Mouse (Mus musculus): ENCODE results near the gene Taok3. TPM values are rescaled to one million over a fixed set of nuclear protein-coding genes. Genes with fewer than 3 reads are reported as not detected.

Gene Taok3
- total and polyA plus RNA-seq, 3 experiments = 32.1 to 79.2 TPM; not detected in 1

DNA sequence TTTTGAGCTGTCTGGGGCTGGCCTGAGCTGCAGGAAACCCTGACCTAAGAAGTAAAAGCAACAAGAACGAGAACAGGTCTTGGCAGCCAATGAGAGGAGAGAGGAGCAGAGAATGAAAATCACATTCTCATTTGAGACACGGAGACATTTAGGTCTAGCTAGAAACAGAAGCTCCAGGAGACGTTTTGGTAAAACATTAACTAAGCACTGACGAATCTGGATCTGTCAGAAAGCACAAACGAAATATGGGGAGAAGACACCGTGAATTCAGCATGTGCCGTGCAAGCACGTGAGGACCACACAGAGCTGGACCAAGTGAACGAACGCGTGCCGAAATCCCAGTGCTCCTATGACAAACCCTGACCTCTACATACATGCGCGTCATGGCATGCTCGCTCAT is 138.3 kb downstream of the Taok3 start:
- DNase-seq (ENCODE audit: low read depth, low spot score) = no peak
- TF ChIP-seq CHD1 (IDR thresholded peaks at IDR 0.05; ENCODE audit: low read depth, low read length) (no peak), CHD2 (IDR thresholded peaks at IDR 0.05; ENCODE audit: low read length) (no peak), MAZ (IDR thresholded peaks at IDR 0.05; ENCODE audit: low read depth, low read length) (no peak), EP300 (IDR thresholded peaks at IDR 0.05; ENCODE audit: low read depth in 1 of 2, low read length in 2 of 2) (no peak), ZC3H11A (IDR thresholded peaks at IDR 0.05; ENCODE audit: low read depth, low read length) (no peak), MYC (IDR thresholded peaks at IDR 0.05; ENCODE audit: low read depth, low read length) (no peak), MAX (IDR thresholded peaks at IDR 0.05; ENCODE audit: low read length) (no peak), POLR2AphosphoS2 (IDR thresholded peaks at IDR 0.05; ENCODE audit: low read length) (no peak), RCOR1 (IDR thresholded peaks at IDR 0.05; ENCODE audit: low read depth, low read length) (no peak), TCF12 (IDR thresholded peaks at IDR 0.05; ENCODE audit: low read depth, low read length) (no peak), ETS1 (IDR thresholded peaks at IDR 0.05; ENCODE audit: low read depth, low read length) (no peak)
- no peaks in the 10 kb centered on the region for H3K4me1 ChIP-seq (ENCODE audit: control insufficient read depth in 1 of 2, insufficient read depth in 2 of 2, low read length in 2 of 2)
- H3K9ac ChIP-seq (ENCODE audit: control insufficient read depth, low read depth, low read length, poor library complexity, severe bottlenecking) = no peak overlapping the region
- H3K9me3 ChIP-seq (replicated peaks; ENCODE audit: insufficient read depth, low read length) = no peaks in the 10 kb centered on the region
- H3K79me2 ChIP-seq (ENCODE audit: control insufficient read depth, insufficient read depth, low read length, poor library complexity) = no peaks in the 10 kb centered on the region
- H3K36me3 ChIP-seq (ENCODE audit: control insufficient read depth in 1 of 2, insufficient read depth in 2 of 2, low read length in 2 of 2) = peaks cover 0 to 10% of the 10 kb centered on the region in 2 experiments; a peak in 2 of 4 replicates
- H3K27me3 ChIP-seq (ENCODE audit: control insufficient read depth in 1 of 2, insufficient read depth in 2 of 2, low read length in 2 of 2) = no peaks in the 10 kb centered on the region
- no peak overlapping the region for H3K4me3 ChIP-seq (ENCODE audit: control insufficient read depth in 1 of 2, insufficient read depth in 1 of 2, low read depth in 2 of 2, low read length in 2 of 2)
- no peak overlapping the region for H3K27ac ChIP-seq (ENCODE audit: control insufficient read depth, low read depth, low read length)

DNA sequence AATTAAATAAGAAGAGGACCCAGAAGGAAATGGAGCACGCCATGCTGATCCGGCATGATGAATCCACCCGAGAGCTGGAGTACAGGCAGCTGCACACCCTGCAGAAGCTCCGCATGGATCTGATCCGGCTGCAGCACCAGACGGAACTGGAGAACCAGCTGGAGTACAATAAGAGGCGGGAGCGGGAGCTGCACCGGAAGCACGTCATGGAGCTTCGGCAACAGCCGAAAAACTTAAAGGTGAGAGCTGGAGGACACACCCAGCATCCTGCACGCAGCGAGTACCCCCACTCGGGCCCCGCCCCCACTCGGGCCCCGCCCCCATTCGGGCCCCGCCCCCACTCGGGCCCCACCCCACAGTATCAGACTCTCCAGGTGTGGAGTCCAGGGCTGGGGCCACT is 143.6 kb downstream of the Taok3 start:
- no peaks in the 10 kb centered on the region for H3K9me3 ChIP-seq (replicated peaks; ENCODE audit: insufficient read depth, low read length)
- no peak for DNase-seq (ENCODE audit: low read depth, low spot score)
- H3K4me1 ChIP-seq (ENCODE audit: control insufficient read depth in 1 of 2, insufficient read depth in 2 of 2, low read length in 2 of 2) = no peaks in the 10 kb centered on the region
- H3K36me3 ChIP-seq (ENCODE audit: control insufficient read depth in 1 of 2, insufficient read depth in 2 of 2, low read length in 2 of 2) = peaks cover 0 to 13% of the 10 kb centered on the region in 2 experiments; a peak in 2 of 4 replicates
- no peak overlapping the region for H3K9ac ChIP-seq (ENCODE audit: control insufficient read depth, low read depth, low read length, poor library complexity, severe bottlenecking)
- H3K27ac ChIP-seq (ENCODE audit: control insufficient read depth, low read depth, low read length) = no peak overlapping the region
- TF ChIP-seq ZNF384 (IDR thresholded peaks at IDR 0.05; ENCODE audit: low read depth, low read length) = no peak
- no peak for TF ChIP-seq UBTF (IDR thresholded peaks at IDR 0.05; ENCODE audit: borderline replicate concordance, insufficient read depth, low read depth, low read length)
- TF ChIP-seq CHD1 (IDR thresholded peaks at IDR 0.05; ENCODE audit: low read depth, low read length) = no peak
- TF ChIP-seq ELF1 (IDR thresholded peaks at IDR 0.05; ENCODE audit: low read depth, low read length) = no peak
- TF ChIP-seq MAZ (IDR thresholded peaks at IDR 0.05; ENCODE audit: low read depth, low read length) = no peak
- TF ChIP-seq KAT2A (conservative IDR thresholded peaks at IDR 0.05; ENCODE audit: low read depth, low read length) = no peak
- no peak overlapping the region for H3K4me3 ChIP-seq (ENCODE audit: control insufficient read depth in 1 of 2, insufficient read depth in 1 of 2, low read depth in 2 of 2, low read length in 2 of 2)
- H3K27me3 ChIP-seq (ENCODE audit: control insufficient read depth in 1 of 2, insufficient read depth in 2 of 2, low read length in 2 of 2) = no peaks in the 10 kb centered on the region
- H3K79me2 ChIP-seq (ENCODE audit: control insufficient read depth, insufficient read depth, low read length, poor library complexity) = no peaks in the 10 kb centered on the region

DNA sequence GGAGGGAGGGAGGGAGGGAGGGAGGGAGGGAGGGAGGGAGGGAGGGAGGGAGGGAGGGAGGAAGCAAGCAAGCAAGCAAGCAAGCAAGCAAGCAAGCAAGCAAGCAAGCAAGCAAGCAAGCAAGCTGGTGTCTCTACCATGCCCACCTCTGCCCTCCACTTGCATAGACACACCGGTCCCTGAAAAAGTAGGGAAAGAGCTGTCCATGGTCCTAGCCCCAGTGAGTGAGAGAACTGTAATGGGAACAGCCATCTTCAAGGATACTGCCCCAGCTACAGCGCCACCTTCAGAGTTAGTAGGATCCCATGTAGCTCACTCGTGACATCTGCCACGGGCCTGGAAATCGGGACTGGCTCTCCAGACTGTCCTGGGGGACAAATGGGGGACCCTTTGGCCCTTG is 144.8 kb downstream of the Taok3 start:
- Histone ChIP-seq H3K9ac (ENCODE audit: control insufficient read depth, low read depth, low read length, poor library complexity, severe bottlenecking) (no peak overlapping the region), H3K4me3 (ENCODE audit: control insufficient read depth in 1 of 2, insufficient read depth in 1 of 2, low read depth in 2 of 2, low read length in 2 of 2) (no peak overlapping the region), H3K9me3 (replicated peaks; ENCODE audit: insufficient read depth, low read length) (no peaks in the 10 kb centered on the region), H3K36me3 (ENCODE audit: control insufficient read depth in 1 of 2, insufficient read depth in 2 of 2, low read length in 2 of 2) (peaks cover 0 to 10% of the 10 kb centered on the region in 2 experiments; a peak in 2 of 4 replicates), H3K27ac (ENCODE audit: control insufficient read depth, low read depth, low read length) (no peak overlapping the region), H3K27me3 (ENCODE audit: control insufficient read depth in 1 of 2, insufficient read depth in 2 of 2, low read length in 2 of 2) (no peaks in the 10 kb centered on the region), H3K4me1 (ENCODE audit: control insufficient read depth in 1 of 2, insufficient read depth in 2 of 2, low read length in 2 of 2) (no peaks in the 10 kb centered on the region), H3K79me2 (ENCODE audit: control insufficient read depth, insufficient read depth, low read length, poor library complexity) (no peaks in the 10 kb centered on the region)
- TF ChIP-seq MXI1 (IDR thresholded peaks at IDR 0.05; ENCODE audit: low read depth, low read length) = no peak
- no peak for TF ChIP-seq ZMIZ1 (IDR thresholded peaks at IDR 0.05; ENCODE audit: low read depth, low read length)
- no peak for TF ChIP-seq ELF1 (IDR thresholded peaks at IDR 0.05; ENCODE audit: low read depth, low read length)
- TF ChIP-seq CTCF (IDR thresholded peaks at IDR 0.05 in 2 of 3, conservative IDR thresholded peaks at IDR 0.05 in 1 of 3; ENCODE audit: control insufficient read depth in 1 of 3, insufficient read depth in 1 of 3, low read depth in 2 of 3, low read length in 3 of 3, poor library complexity in 1 of 3, severe bottlenecking in 1 of 3) = peak in 1 of 3 experiments; percentile 7; a peak in 1 of 6 replicates
- 0 out of 2 replicates have a peak, but pooled peaks have one; percentile 23 for TF ChIP-seq SIN3A (IDR thresholded peaks at IDR 0.05; ENCODE audit: low read length)
- no peak for TF ChIP-seq HCFC1 (IDR thresholded peaks at IDR 0.05; ENCODE audit: low read depth, low read length)
- TF ChIP-seq ZKSCAN1 (IDR thresholded peaks at IDR 0.05; ENCODE audit: low read depth, low read length) = no peak
- TF ChIP-seq USF2 (IDR thresholded peaks at IDR 0.05; ENCODE audit: borderline replicate concordance in 1 of 2, insufficient read depth in 1 of 2, low read depth in 1 of 2, low read length in 2 of 2) = no peak
- no peak for TF ChIP-seq POLR2A (IDR thresholded peaks at IDR 0.05; ENCODE audit: control insufficient read depth in 1 of 2, insufficient read depth in 1 of 2, low read depth in 1 of 2, low read length in 2 of 2, poor library complexity in 1 of 2)
- no peak for TF ChIP-seq E2F4 (IDR thresholded peaks at IDR 0.05; ENCODE audit: borderline replicate concordance, low read depth, low read length)
- no peak for TF ChIP-seq JUND (IDR thresholded peaks at IDR 0.05; ENCODE audit: low read depth, low read length)
- TF ChIP-seq UBTF (IDR thresholded peaks at IDR 0.05; ENCODE audit: borderline replicate concordance, insufficient read depth, low read depth, low read length) = no peak
- TF ChIP-seq KAT2A (conservative IDR thresholded peaks at IDR 0.05; ENCODE audit: low read depth, low read length) = no peak
- no peak for TF ChIP-seq USF1 (IDR thresholded peaks at IDR 0.05; ENCODE audit: low read depth, low read length)
- no peak for TF ChIP-seq TAL1 (IDR thresholded peaks at IDR 0.05; ENCODE audit: low read length)
- peak; percentile 48 for DNase-seq (ENCODE audit: low read depth, low spot score)
